Mouse (Mus musculus): ENCODE measurements around the gene Gm42878. TPM values are rescaled to one million over a fixed set of nuclear protein-coding genes. Genes with fewer than 3 reads are reported as not detected.
"Not testable (repeated sequence)": the region's sequence is repeated elsewhere in the genome, so short reads cannot be mapped to it uniquely, and the experiment has no call there.

Gm42878 gene
- total RNA-seq, 2 experiments from 2014 or later, result not detected

DNA sequence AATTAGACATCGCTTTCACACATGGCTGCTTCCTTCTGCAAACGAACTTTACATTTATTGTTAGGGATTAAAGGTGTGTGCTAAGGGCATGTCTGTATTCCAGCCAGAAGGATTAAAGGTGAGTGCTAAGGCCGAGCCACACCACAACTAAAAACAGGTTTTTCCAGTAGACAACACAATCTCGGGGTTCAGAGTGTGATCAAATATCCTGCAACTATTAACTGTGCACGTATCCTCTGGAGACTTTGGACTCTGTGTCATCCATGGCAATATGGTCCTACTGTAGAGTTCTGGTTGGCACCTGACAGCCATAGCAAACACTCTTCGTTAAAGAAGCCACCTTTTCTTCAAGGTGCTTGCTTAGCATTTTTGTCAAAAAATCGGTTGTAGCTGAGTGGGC, 35.3 kb downstream of the Gm42878 start:
- Histone ChIP-seq H3K27ac (no peak overlapping the region), H3K4me3 (no peak overlapping the region)
- DNase-seq, result no peak
- intact Hi-C loops (cut with DNase I), result no loop called here
- no peak for TF ChIP-seq CTCF (IDR thresholded peaks at IDR 0.05)

DNA sequence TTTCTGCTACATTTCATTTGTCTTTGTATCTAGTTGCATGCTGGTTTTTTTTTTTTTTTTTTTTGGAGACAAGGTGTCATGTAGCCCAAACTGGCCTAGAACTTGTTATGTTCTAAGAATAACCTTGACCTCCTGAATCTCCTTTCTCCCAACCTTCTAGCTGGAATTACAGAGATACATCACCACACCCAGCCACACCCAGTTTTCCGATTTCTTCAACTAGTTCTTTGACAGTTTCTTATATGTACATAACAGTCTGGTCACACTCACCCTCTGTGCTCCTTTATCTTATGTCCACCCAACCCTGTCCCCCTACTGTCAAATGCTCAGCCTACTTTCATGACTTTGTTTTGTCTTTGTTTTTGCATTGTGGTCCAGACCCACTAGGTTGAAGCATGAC, 38.4 kb downstream of the Gm42878 start:
- TF ChIP-seq CTCF (IDR thresholded peaks at IDR 0.05), result no peak
- intact Hi-C loops (cut with DNase I), result no loop called here
- DNase-seq, result no peak
- Histone ChIP-seq H3K4me3 (no peak overlapping the region), H3K27ac (no peak overlapping the region)

- no peak within 1 kb of the TSS for H3K4me3 ChIP-seq
- no peak for DNase-seq
- H3K27ac ChIP-seq, result no peak within 1 kb of the TSS
- TF ChIP-seq CTCF (IDR thresholded peaks at IDR 0.05), result no peak
- intact Hi-C loops (cut with DNase I), result no loop called here
Observed at GRCm38 (mm10) chr5:121503231-121503630, 42.1 kb downstream of the Gm42878 start, which contains the start of gene Adam1b. Adam1b (minus strand) TSS chr5:121503435.

- H3K27ac ChIP-seq; DNase-seq; intact Hi-C loops (cut with DNase I): not testable (repeated sequence)
- H3K4me3 ChIP-seq, result peak overlapping the region; percentile 29; the same call in 1 of the 2 replicates
Observed at GRCm38 (mm10) chr5:121501424-121501996, 43.8 kb downstream of the Gm42878 start.

DNA sequence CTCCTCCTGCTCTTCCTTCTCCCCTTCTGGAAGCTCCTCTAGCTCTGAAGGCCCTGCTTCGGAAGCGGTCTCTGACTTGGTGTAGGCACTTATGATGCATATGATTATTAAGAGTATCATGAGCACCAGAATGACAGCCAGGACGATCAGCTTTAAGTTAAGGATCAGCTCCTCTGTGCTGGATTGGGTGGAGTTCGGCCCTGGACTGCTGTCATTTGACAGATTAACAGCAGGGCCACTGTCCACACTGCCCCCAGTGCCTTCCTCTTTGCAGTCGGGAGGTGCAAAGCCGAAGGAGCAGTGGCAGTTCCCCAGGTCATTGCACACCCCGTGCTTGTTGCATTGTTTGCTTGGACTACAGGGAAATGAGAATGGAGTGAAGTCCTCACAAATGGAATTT, 44.6 kb downstream of the Gm42878 start:
- intact Hi-C loops (cut with DNase I), result no loop called here
- Histone ChIP-seq H3K27ac (no peak overlapping the region), H3K4me3 (no peak overlapping the region)
- no peak for DNase-seq
- no peak for TF ChIP-seq CTCF (IDR thresholded peaks at IDR 0.05)

- Histone ChIP-seq H3K4me3 (no peak overlapping the region), H3K27ac (no peak overlapping the region)
- intact Hi-C loops (cut with DNase I), result no loop called here
- no peak for TF ChIP-seq CTCF (IDR thresholded peaks at IDR 0.05)
- DNase-seq, result no peak
Observed at GRCm38 (mm10) chr5:121493305-121493704, 52.0 kb downstream of the Gm42878 start.

DNA sequence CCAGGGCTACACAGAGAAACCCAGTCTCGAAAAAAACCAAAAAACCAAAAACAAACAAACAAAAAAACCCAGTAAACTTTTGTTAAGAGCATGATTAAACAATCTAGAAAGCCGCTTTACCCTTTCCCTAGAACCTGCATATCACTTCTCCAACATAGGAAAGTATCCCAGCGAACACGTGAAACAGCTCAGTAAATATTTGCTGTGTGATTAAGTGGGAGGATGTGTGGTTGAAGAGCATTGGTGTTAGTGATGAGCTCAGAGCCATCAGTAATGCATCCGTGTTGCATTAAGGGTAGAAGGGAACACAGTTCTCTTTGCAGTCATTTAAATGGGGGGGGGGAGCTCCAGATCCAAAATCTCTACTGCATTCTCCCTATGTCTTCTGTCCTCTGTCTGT, 60.5 kb downstream of the Gm42878 start:
- no peak for TF ChIP-seq CTCF (IDR thresholded peaks at IDR 0.05)
- no peak overlapping the region for H3K27ac ChIP-seq
- H3K4me3 ChIP-seq, result no peak overlapping the region
- intact Hi-C loops (cut with DNase I), result loop anchor here (1.0 kb wide), 1 partner anchor 22 kb away; no protein-coding TSS in a partner anchor
- DNase-seq, result no peak

DNA sequence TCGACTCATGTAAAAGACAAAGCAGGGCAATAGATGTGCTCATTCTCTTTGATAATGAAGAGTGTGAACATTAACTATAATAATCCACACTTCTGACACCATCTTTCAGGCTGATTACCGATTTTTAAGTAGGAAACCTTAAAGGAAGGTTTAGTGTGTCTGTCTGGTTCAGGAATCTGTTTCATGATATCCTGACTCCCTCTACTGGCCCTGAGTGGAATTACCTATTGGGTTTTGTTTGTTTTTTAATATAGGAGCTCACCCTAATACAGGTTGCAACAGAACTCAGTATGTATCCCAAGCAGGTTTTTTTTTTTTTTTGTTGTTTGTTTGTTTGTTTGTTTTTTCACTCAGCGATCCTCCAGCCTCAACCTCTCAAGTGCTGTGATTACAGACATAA, 67.6 kb downstream of the Gm42878 start:
- intact Hi-C loops (cut with DNase I), result loop anchor here (2.0 to 5.0 kb wide), 2 partner anchors 27 to 35 kb away; partner anchors contain the start of gene Tmem116
- TF ChIP-seq CTCF (IDR thresholded peaks at IDR 0.05), result peak; percentile 80
- no peak overlapping the region for H3K27ac ChIP-seq
- no peak for DNase-seq
- H3K4me3 ChIP-seq, result no peak overlapping the region

DNA sequence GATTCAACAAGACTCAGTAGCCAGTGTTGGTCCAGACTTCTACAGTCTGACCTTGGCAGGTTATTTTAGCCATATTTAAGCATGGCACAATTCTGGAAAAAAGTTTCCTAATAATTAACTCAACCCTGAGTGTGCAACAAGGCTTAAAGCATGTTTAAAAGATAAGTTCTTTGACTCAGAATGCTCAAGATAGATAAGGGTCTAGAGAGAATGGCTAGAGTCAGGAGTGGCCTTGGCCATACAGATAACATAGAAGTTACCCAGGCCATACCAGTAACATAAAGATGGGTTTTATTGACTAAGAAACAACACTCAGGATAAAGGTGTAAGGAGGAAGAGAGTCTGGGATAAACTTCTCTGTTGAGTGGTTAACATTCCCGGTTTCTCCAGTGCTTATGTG, 69.2 kb downstream of the Gm42878 start:
- intact Hi-C loops (cut with DNase I), result loop anchor here (2.0 to 5.0 kb wide), 2 partner anchors 25 to 34 kb away; partner anchors contain the start of gene Tmem116
- H3K4me3 ChIP-seq, result no peak overlapping the region
- no peak for DNase-seq
- TF ChIP-seq CTCF (IDR thresholded peaks at IDR 0.05), result no peak
- H3K27ac ChIP-seq, result no peak overlapping the region

- Histone ChIP-seq H3K4me3 (no peak overlapping the region), H3K27ac (no peak overlapping the region)
- no peak for TF ChIP-seq CTCF (IDR thresholded peaks at IDR 0.05)
- intact Hi-C loops (cut with DNase I), result loop anchor here (5.0 kb wide), 1 partner anchor 32 kb away; no protein-coding TSS in a partner anchor
- DNase-seq, result no peak
Observed at GRCm38 (mm10) chr5:121474610-121475009, 70.7 kb downstream of the Gm42878 start.

DNA sequence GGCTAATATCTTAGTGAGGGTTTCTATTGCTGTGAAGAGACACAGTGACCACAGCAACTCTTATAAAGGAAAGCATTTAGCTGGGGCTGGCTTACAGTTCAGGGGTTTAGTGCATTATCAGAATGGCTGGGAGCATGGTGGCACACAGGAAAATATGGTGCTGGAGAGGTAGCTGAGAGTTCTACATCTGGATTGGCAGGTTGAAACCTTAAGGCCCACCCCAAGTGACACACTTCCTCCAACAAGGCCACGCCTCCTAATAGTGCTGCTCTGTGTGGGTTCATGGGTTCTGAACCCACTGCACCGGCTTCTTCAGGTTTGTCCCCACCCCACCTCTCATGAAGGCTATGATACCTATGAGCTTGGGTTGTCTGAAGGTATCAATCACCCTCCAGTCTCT, 72.9 kb downstream of the Gm42878 start:
- intact Hi-C loops (cut with DNase I), result no loop called here
- no peak for DNase-seq
- no peak for TF ChIP-seq CTCF (IDR thresholded peaks at IDR 0.05)
- Histone ChIP-seq H3K4me3 (no peak overlapping the region), H3K27ac (no peak overlapping the region)

- H3K27ac ChIP-seq, result no peak overlapping the region
- no peak overlapping the region for H3K4me3 ChIP-seq
- no peak for DNase-seq
- intact Hi-C loops (cut with DNase I), result no loop called here
- TF ChIP-seq CTCF (IDR thresholded peaks at IDR 0.05), result no peak
Observed at GRCm38 (mm10) chr5:121469566-121469965, 75.7 kb downstream of the Gm42878 start.

Other genes with a start within 250 kb of the Gm42878 start
- 10 to 100 TPM; 36.8 to 37.0 TPM for gene Trafd1, start 159.8 kb downstream of the Gm42878 start, total RNA-seq (2021)
- gene Naa25, start 147.5 kb downstream of the Gm42878 start, total RNA-seq (2021), result 10 to 100 TPM; 26.9 to 33.3 TPM
- gene Tmem116, start 93.6 kb downstream of the Gm42878 start, total RNA-seq (2021), result 1 to 10 TPM; 7.0 to 8.3 TPM
- gene Erp29, start 93.0 kb downstream of the Gm42878 start, total RNA-seq (2021), result 10 to 100 TPM; 32.2 to 39.4 TPM
- gene Adam1b, start 42.0 kb downstream of the Gm42878 start, total RNA-seq (2021), result not detected
- 1 to 10 TPM; 2.0 to 3.0 TPM for gene Adam1a, start within 50 bp of the Gm42878 start, total RNA-seq (2021)
- gene Mapkapk5, start 423 bp upstream of the Gm42878 start, total RNA-seq (2021), result 100 to 1,000 TPM; 100 to 131 TPM
- 100 to 1,000 TPM; 116 to 287 TPM for gene Aldh2, start 48.3 kb upstream of the Gm42878 start, total RNA-seq (2021)
- gene Acad12, start 73.5 kb upstream of the Gm42878 start, total RNA-seq (2021), result 10 to 100 TPM; 23.3 to 34.5 TPM
- gene Acad10, start 115.0 kb upstream of the Gm42878 start, total RNA-seq (2021), result 10 to 100 TPM in 1 of 2 experiments, 1 to 10 TPM in 1; 9.1 to 14.9 TPM
- 10 to 100 TPM; 31.5 to 35.5 TPM for gene Brap, start 115.1 kb upstream of the Gm42878 start, total RNA-seq (2021)
- 100 to 1,000 TPM in 1 of 2 experiments, 10 to 100 TPM in 1; 94.6 to 117 TPM for gene Atxn2, start 165.9 kb upstream of the Gm42878 start, total RNA-seq (2021)